Mouse (Mus musculus) limb, embryonic 15.5 days (tissue): ENCODE measurements around the gene Zcchc13. TPM values are rescaled to one million over a fixed set of nuclear protein-coding genes. Genes with fewer than 3 reads are reported as not detected.
A peak's percentile ranks its signal among the peaks of the same experiment; 100 is the strongest.

Source experiments
- ATAC-seq: fragments of 200-750 bp; cut with Nextera tagmentation; 2 replicates; pipeline ENCODE4 v1.8.0; 2017; ENCODE audit warnings: low read depth, moderate TSS enrichment; ENCODE audit not compliant: insufficient number of reproducible peaks, low FRiP score, low TSS enrichment
- H3K27ac ChIP-seq: fragments of 300-500 bp; sonication (generic); 2 replicates; pipeline ENCODE4 v1.5.1; 2015; ENCODE audit warnings: moderate library complexity, mild to moderate bottlenecking, inconsistent platforms
- H3K27me3 ChIP-seq: fragments of 300-500 bp; sonication (generic); 2 replicates; pipeline ENCODE4 v1.6.1; 2015; ENCODE audit warnings: inconsistent platforms
- H3K36me3 ChIP-seq: fragments of 300-500 bp; sonication (generic); 2 replicates; pipeline ENCODE4 v1.6.1; 2015; ENCODE audit warnings: inconsistent platforms
- H3K4me1 ChIP-seq: fragments of 300-500 bp; sonication (generic); 2 replicates; pipeline ENCODE4 v1.6.1; 2015; ENCODE audit warnings: inconsistent platforms
- H3K4me2 ChIP-seq: fragments of 300-500 bp; sonication (generic); 2 replicates; pipeline ENCODE4 v1.6.1; 2015; ENCODE audit warnings: mild to moderate bottlenecking, inconsistent platforms
- H3K4me3 ChIP-seq: fragments of 300-500 bp; sonication (generic); 2 replicates; pipeline ENCODE4 v1.5.1; 2015; ENCODE audit warnings: mild to moderate bottlenecking, inconsistent platforms
- H3K9ac ChIP-seq: fragments of 300-500 bp; sonication (generic); 2 replicates; pipeline ENCODE4 v1.6.1; 2015; ENCODE audit warnings: inconsistent platforms
- H3K9me3 ChIP-seq: fragments of 300-500 bp; sonication (generic); 2 replicates; pipeline ENCODE4 v1.6.1; 2016; ENCODE audit warnings: inconsistent platforms
- WGBS: fragments of 180-500 bp; shearing (Covaris S2); methylation state at CpG from one replicate; pipeline ENCODE4 v1.1.7; 2015; 5-methylcytosine and 5-hydroxymethylcytosine counted together
- polyA plus RNA-seq: library from polyadenylated mRNA; unstranded; fragments of >200 nt; fragmentation: Nextera tagmentation; extraction: Ambion mirVana; gene quantifications from 2 replicates; pipeline ENCODE4 v1.2.1, GENCODE M21; 2015

The Zcchc13 gene
- polyA plus RNA-seq, 1 experiment from 2014 or later, result not detected

DNA sequence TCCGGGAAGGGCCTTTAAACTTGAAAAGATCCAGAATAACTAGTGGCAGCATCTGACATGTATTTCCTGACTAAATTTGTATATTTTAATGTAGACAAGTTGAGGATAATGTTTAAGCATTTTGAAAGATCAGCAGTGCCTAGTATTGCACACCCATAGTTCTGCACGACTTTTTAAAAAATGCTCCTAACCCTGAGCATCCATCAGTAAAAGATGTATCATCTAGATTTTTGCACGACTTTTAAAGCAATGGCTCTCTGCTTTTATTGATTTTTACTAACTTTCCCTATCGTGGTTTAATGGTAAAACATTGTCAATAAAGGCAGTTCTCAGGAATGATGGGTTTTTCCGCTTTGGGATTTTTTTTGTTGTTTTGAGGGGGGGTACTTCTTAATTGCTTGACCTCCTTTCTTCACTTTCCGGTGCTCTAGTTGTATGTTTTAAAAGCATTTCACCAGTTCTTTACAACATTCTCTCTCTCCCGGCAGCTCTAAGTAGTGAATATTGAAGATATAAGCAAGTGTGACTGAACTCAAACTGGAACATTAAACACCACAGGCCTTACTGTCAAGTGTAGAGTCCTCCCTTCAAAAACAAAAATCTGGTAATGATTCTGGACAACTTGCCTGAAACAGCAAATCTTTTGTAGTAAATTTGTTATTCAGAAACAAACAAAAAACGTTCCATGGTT lies 12.8 kb upstream of the Zcchc13 start:
- no peak for ATAC-seq
- H3K4me1 ChIP-seq, result 0 out of 2 replicates have a peak, but pooled peaks cover 4% of the 10 kb centered on the region
- H3K9me3 ChIP-seq, result no peaks in the 10 kb centered on the region
- peaks cover 3% of the 10 kb centered on the region for H3K36me3 ChIP-seq
- H3K27ac ChIP-seq, result peak overlapping the region; percentile 95
- WGBS, result 15% methylated on average over 8 of the region's 8 CpGs
- peak overlapping the region; percentile 50 for H3K4me2 ChIP-seq
- peak overlapping the region; percentile 28; the same call in 1 of the 2 replicates for H3K9ac ChIP-seq
- peak overlapping the region; percentile 46 for H3K4me3 ChIP-seq
- no peaks in the 10 kb centered on the region for H3K27me3 ChIP-seq

DNA sequence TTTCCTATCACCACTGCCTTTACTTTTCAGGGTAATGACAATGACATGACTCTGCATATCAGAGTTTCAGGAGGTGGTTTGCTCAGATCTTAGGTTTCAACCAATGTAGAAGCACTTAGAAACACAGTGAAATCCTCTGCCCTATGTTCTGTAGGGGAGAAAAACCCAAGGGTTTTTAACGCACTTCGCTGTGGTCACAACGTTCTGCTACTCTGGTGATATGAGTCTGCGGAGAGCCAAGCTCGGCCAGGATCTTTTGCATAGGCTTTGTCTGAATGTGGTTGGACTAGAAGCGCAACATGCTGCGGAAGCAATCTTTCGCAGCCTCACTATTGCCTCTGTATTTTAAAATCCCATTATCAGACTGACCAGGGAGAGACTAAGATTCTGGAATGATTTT lies 8.6 kb upstream of the Zcchc13 start:
- H3K36me3 ChIP-seq, result no peaks in the 10 kb centered on the region
- H3K27me3 ChIP-seq, result no peaks in the 10 kb centered on the region
- no peaks in the 10 kb centered on the region for H3K4me1 ChIP-seq
- H3K9me3 ChIP-seq, result no peaks in the 10 kb centered on the region
- peak overlapping the region; percentile 52 for H3K4me2 ChIP-seq
- H3K9ac ChIP-seq, result peak overlapping the region; percentile 52
- peak overlapping the region; percentile 49 for H3K4me3 ChIP-seq
- H3K27ac ChIP-seq, result peak overlapping the region; percentile 93
- WGBS, result 7% methylated on average over 8 of the region's 8 CpGs
- ATAC-seq, result no peak

DNA sequence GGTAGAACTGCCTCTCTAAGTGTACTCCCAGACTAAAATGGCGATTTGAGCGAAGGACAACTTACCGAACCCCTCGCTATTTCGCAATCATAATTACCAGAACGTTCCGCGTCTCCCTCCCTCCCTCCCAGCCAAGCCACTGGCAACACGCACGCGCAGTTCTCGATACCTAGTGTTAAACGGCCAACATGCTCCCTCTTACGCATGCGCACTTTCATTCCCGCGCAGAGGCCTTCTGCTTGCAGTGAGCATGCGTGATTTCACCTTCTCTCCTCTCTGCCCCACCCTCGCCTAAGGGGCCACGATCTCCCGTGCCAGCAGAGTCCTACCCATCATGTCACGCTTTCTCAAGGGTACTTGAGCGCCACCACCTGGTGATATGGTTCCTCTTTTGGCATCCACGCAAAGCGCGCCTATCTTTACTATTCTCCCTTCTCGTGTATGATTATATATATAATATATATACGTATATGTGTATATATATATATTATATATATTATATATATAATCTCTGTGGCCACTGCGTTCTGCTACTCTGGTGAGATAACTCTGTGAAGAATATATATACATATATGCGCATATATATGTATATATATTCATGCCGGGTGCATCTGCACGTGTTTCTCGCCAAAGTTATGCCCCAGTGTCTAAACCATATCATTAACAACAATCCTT lies 8.0 kb upstream of the Zcchc13 start:
- 1% methylated on average over 33 of the region's 33 CpGs for WGBS
- peak; percentile 94 for ATAC-seq
- H3K36me3 ChIP-seq, result no peaks in the 10 kb centered on the region
- H3K27ac ChIP-seq, result peak overlapping the region; percentile 93
- no peaks in the 10 kb centered on the region for H3K27me3 ChIP-seq
- no peaks in the 10 kb centered on the region for H3K4me1 ChIP-seq
- H3K4me3 ChIP-seq, result peak overlapping the region; percentile 49
- H3K9me3 ChIP-seq, result no peaks in the 10 kb centered on the region
- H3K9ac ChIP-seq, result peak overlapping the region; percentile 52; the same call in 1 of the 2 replicates
- H3K4me2 ChIP-seq, result peak overlapping the region; percentile 52

DNA sequence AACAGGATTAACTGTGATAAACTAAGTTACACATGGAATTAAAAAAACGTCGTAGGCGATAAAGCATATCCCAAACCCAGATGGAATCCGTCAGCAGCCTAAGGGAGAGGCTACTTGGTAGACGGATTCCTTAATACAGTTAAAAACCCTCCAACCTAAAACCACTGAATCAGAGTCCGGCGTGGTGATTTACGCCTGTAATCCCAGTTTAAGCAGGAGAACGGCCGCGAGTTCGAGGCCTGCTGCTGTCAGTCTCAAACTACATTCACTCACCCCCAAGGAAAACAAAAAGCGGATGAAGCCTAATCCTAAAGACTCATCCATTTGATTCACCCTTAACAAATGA lies 7.5 kb upstream of the Zcchc13 start:
- ATAC-seq, result no peak
- 4% methylated on average over 13 of the region's 13 CpGs for WGBS
- Histone ChIP-seq H3K4me1 (no peaks in the 10 kb centered on the region), H3K4me2 (peak overlapping the region; percentile 51), H3K4me3 (peak overlapping the region; percentile 49), H3K27me3 (no peaks in the 10 kb centered on the region), H3K9me3 (no peaks in the 10 kb centered on the region), H3K27ac (peak overlapping the region; percentile 65; the same call in 1 of the 2 replicates), H3K36me3 (no peaks in the 10 kb centered on the region), H3K9ac (no peak overlapping the region)

DNA sequence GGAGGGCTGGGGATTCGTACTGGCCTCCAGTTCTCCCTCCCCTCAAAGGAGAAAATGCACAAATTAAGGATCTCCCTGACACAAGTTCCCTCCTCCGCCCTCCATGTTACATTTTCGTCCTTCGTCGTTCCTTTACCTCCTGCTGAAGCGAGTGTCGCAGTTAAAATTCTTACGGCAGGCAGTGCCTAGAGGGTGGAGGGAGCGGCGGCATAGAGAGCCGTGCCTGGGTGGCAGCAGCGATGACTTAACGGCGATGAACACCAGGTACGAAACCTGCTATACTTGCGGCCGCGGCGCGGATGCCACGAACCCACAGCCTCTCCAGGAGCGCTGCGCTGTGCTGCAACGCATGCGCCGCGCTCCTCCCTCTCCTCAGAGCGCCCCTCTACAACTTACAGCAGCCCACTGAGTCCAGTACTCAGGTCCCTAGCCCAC lies 7.0 kb upstream of the Zcchc13 start:
- ATAC-seq, result no peak

DNA sequence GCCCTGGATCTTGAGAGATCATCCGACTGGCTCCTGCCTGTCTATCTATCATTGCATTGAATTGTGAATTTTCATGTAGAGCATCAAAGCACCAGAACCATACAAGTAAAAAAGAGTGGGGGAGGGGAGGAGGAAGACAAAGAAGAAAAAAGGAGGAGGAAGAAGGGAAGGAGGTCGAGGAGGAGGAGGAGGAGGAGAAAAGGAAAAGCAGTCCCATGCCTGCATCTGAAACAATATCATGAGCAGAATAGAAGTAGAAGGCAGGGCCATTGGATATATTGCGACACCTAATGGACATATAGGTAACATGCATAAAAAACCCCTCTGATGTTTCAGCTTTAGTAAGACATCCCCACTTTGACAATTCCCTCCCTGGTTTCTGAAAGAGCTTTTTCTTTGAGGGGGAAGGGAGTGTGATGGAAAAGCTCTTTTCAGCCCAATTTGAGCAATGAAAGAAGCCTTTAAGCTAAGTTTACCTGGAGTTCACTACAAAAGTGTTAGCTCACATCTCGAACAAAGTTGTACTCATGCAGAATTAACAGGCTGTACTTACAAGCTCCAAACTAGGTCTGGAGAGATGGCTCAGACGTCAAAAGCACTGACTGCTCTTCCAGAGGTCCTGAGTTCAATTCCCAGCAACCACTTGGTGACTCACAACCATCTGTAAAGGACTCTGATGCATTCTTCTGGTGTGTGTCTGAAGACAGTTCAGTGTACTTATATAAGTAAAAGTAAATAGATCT lies 5.8 kb upstream of the Zcchc13 start:
- 29% methylated on average over 5 of the region's 5 CpGs for WGBS
- H3K36me3 ChIP-seq, result no peaks in the 10 kb centered on the region
- ATAC-seq, result no peak
- no peaks in the 10 kb centered on the region for H3K9me3 ChIP-seq
- H3K27me3 ChIP-seq, result no peaks in the 10 kb centered on the region
- H3K9ac ChIP-seq, result no peak overlapping the region
- no peak overlapping the region for H3K4me2 ChIP-seq
- H3K4me1 ChIP-seq, result no peaks in the 10 kb centered on the region
- H3K4me3 ChIP-seq, result no peak overlapping the region
- H3K27ac ChIP-seq, result no peak overlapping the region

More for the DNA sequence above, 7.0 kb upstream of the Zcchc13 start:
- no peaks in the 10 kb centered on the region for H3K9me3 ChIP-seq
- peak overlapping the region; percentile 72 for H3K27ac ChIP-seq
- 0% methylated on average over 28 of the region's 28 CpGs for WGBS
- peak overlapping the region; percentile 42 for H3K9ac ChIP-seq
- peak overlapping the region; percentile 49 for H3K4me3 ChIP-seq
- no peaks in the 10 kb centered on the region for H3K4me1 ChIP-seq
- no peaks in the 10 kb centered on the region for H3K36me3 ChIP-seq
- no peaks in the 10 kb centered on the region for H3K27me3 ChIP-seq
- peak overlapping the region; percentile 51 for H3K4me2 ChIP-seq

DNA sequence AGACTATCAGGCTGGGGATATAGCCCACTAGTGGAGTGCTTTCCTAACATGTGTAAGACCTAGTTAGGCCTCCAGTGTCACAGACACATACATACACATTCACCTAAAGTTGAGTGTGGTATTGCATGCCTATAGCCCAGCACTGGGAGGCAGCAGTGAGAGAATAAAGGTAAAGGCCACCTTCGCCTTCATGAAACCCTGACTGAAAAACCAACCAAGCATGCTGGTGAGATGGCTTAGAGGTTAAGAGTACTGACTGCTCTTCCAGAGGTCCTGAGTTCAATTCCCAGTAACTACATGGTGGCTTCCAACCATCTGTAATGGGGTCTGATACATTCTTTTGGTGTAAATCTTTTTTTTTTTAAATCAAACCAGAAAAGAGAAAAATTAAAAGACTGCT lies 1.5 kb upstream of the Zcchc13 start:
- Histone ChIP-seq H3K27ac (no peak overlapping the region), H3K4me1 (no peaks in the 10 kb centered on the region), H3K4me2 (no peak overlapping the region), H3K4me3 (no peak overlapping the region), H3K9ac (no peak overlapping the region), H3K36me3 (no peaks in the 10 kb centered on the region), H3K27me3 (no peaks in the 10 kb centered on the region), H3K9me3 (no peaks in the 10 kb centered on the region)
- ATAC-seq, result no peak
- WGBS, result 72% methylated on average over 1 of the region's 1 CpGs

DNA sequence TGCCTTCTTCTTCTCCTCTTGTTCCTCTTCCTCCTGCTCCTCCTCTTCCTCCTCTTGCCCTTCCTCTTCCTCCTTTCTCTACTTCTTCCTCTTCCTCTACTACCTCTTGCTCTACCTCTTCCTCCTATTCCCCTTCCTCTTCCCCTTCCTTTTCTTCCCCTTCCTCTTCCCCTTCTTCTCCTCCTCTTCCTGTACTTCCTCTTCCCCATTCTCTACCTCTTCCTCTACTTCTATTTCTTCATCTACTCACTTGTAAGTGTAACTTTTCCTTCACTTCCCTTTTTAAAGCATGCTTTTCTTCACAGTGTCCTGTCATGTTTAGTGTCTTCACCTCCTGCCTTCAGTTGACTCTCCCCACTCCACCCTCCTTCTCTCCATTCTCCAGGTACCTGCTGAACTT lies 3.5 kb downstream of the Zcchc13 start:
- H3K27me3 ChIP-seq, result no peaks in the 10 kb centered on the region
- no peak overlapping the region for H3K4me2 ChIP-seq
- H3K9ac ChIP-seq, result no peak overlapping the region
- no peak overlapping the region for H3K4me3 ChIP-seq
- no peaks in the 10 kb centered on the region for H3K9me3 ChIP-seq
- no peaks in the 10 kb centered on the region for H3K4me1 ChIP-seq
- no peak for ATAC-seq
- H3K36me3 ChIP-seq, result no peaks in the 10 kb centered on the region
- H3K27ac ChIP-seq, result no peak overlapping the region

DNA sequence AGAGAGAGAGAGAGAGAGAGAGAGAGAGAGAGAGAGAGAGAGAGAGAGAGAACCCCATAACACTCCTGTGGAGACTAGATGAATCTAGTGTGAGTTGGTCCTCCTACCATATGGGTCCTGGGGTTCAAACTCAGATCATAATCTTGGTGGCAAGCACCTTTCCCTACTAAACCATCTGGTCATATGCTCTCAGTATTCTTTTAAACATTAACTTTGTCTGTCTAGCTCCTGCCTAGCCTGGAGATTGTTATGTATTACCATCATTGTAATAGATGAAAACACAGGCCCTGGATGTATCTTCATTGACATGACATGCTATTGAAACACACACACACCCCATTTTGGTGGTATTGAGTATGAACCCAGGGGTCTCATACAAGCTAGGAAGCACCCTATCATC lies 5.6 kb downstream of the Zcchc13 start:
- Histone ChIP-seq H3K27ac (no peak overlapping the region), H3K36me3 (no peaks in the 10 kb centered on the region), H3K9me3 (no peaks in the 10 kb centered on the region), H3K9ac (no peak overlapping the region), H3K4me2 (no peak overlapping the region), H3K27me3 (no peaks in the 10 kb centered on the region), H3K4me3 (no peak overlapping the region), H3K4me1 (no peaks in the 10 kb centered on the region)
- no peak for ATAC-seq

DNA sequence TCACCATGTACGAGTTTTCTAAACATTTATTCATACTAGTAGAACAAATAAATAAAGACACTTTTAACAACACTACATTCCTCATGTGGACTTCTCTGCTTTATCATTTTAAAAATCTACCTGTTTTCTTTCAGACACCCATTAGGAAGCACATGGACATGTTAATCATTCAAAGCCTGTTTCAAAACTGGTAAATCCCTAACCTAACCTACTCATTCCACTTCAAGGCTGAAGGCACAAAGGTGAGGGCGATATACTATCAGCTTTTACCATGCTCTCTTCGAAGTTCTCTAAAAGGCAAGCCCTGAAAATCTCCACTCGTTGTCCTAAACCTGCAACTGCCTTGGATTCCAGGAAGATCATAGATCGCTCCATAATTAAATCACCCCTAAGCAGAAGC lies 8.2 kb downstream of the Zcchc13 start:
- Histone ChIP-seq H3K27me3 (no peaks in the 10 kb centered on the region), H3K9ac (no peak overlapping the region), H3K4me2 (no peak overlapping the region), H3K27ac (no peak overlapping the region), H3K36me3 (no peaks in the 10 kb centered on the region), H3K9me3 (no peaks in the 10 kb centered on the region), H3K4me1 (no peaks in the 10 kb centered on the region), H3K4me3 (no peak overlapping the region)
- 78% methylated on average over 5 of the region's 5 CpGs for WGBS
- no peak for ATAC-seq

DNA sequence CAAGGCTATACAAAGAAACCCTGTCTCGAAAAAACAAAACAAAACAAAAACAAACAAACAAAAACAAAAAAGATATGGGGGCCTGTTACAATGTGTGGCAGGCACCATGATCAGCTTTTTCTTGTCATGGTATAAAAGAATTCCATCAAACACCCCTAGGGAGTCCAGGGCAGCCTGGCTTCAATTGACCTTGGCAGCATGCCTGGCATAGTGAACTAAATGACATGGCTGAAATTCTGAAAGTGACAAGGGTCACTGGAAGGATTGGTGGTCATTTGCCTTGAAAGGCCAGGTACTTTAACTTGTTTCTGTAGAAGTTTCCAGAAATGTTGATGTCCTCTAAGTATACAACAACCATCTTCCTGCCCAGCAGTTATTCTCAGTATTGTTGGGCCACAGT lies 13.9 kb downstream of the Zcchc13 start:
- Histone ChIP-seq H3K27ac (no peak overlapping the region), H3K4me2 (no peak overlapping the region), H3K27me3 (no peaks in the 10 kb centered on the region), H3K9me3 (no peaks in the 10 kb centered on the region), H3K36me3 (no peaks in the 10 kb centered on the region), H3K9ac (no peak overlapping the region), H3K4me1 (no peaks in the 10 kb centered on the region), H3K4me3 (no peak overlapping the region)
- no peak for ATAC-seq
- 65% methylated on average over 1 of the region's 1 CpGs for WGBS

DNA sequence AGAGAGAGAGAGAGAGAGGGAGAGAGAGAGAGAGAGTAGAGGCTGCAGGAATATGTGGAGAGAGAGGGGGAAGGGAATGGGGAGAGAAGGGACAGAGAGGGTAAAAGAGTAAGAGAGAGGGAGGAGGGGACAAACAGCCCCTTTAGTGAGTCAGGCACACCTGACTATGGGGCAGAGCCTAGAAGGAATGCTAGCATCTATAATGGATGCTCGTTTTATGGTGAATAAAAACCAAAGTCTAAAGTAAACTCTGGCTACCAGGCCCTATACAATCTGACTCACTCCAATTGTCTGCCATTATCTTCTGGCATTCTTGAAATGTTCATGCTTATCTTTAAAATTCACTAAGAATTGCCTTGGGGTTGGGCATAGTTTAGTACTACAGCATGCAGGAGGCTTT lies 21.7 kb downstream of the Zcchc13 start:
- WGBS, result 50% methylated on average over 1 of the region's 1 CpGs
- Histone ChIP-seq H3K4me2 (no peak overlapping the region), H3K9me3 (no peaks in the 10 kb centered on the region), H3K27ac (no peak overlapping the region), H3K9ac (no peak overlapping the region), H3K36me3 (no peaks in the 10 kb centered on the region), H3K27me3 (no peaks in the 10 kb centered on the region), H3K4me3 (no peak overlapping the region), H3K4me1 (no peaks in the 10 kb centered on the region)
- ATAC-seq, result no peak
